Mouse (Mus musculus): ENCODE data around the gene Mgst2.

DNA sequence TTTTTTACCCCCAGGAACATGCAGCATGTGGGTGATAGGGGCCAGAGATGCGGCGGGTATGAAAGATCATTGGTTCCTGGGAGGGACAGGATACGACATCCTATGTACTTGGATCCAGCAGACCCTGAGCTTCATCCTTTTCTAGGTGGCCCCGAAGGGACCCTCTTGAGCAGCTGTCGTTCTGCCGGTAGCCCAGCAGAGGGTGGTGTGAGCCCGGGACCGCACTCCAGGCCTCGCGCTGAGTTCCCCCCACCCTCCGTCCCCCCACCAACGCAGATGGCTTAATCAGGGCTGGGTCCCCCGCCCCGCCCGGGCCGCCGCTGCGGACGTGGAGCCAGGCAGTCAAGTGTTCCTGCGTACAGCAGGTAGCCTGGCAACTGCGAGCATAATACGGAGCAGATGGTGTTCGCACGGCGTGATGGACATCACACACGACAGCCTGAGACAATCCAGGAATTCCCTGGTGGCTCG is 41.2 kb downstream of the Mgst2 start:
- TF ChIP-seq CTCF (conservative IDR thresholded peaks at IDR 0.05; ENCODE audit: low read length) (peak; percentile 45), POU5F1 (IDR thresholded peaks at IDR 0.05; ENCODE audit: borderline replicate concordance, low read length) (no peak)

Data from E14TG2a.4 (cell line).